Comparison of ENCODE assay signal across 13 mouse cellular contexts in genomic region chrX:152039865-152040264, GRCm38 (mm10). TPM values are rescaled to one million over a fixed set of nuclear protein-coding genes. Genes with fewer than 3 reads are reported as not detected.
"Had no signal": no experiment of that assay in that cellular context is flagged by ENCODE, and none has a peak within 500 bp of the region (broad histone marks: within the 10 kb centered on the region; RNA-seq: fewer than 3 reads in every experiment).

No protein-coding gene starts in this region.

- DNase-seq: kidney, adult 8-10 months; kidney, postnatal 25 days; left cerebral cortex, postnatal 4 days; lung, adult 18-20 months; midbrain, embryonic 14.5 days; thymus, adult 2 months; thymus, postnatal 36 days had no signal

- H3K4me3 ChIP-seq: limb, embryonic 13.5 days; midbrain, embryonic 10.5 days; neural tube, embryonic 12.5 days; stomach, embryonic 15.5 days had no signal

- H3K36me3 ChIP-seq: stomach, embryonic 15.5 days had no signal

- H3K4me1 ChIP-seq: limb, embryonic 13.5 days; midbrain, embryonic 10.5 days; neural tube, embryonic 12.5 days; stomach, embryonic 15.5 days had no signal

- ATAC-seq: intestine, postnatal 0 days had no signal

- H3K9ac ChIP-seq: limb, embryonic 13.5 days; neural tube, embryonic 12.5 days; stomach, embryonic 15.5 days had no signal

- H3K27me3 ChIP-seq: neural tube, embryonic 12.5 days; stomach, embryonic 15.5 days had no signal

- H3K4me2 ChIP-seq: limb, embryonic 13.5 days; neural tube, embryonic 12.5 days; stomach, embryonic 15.5 days had no signal

- H3K9me3 ChIP-seq: limb, embryonic 13.5 days; midbrain, embryonic 10.5 days; neural tube, embryonic 12.5 days; stomach, embryonic 15.5 days had no signal

- H3K27ac ChIP-seq: limb, embryonic 13.5 days; midbrain, embryonic 10.5 days; neural tube, embryonic 12.5 days; stomach, embryonic 15.5 days had no signal

RNA-seq across cellular contexts. Expression of gene Ribc1, which starts 23.8 kb away (rescaled TPM):
- total RNA-seq: left cerebral cortex, postnatal 10 days had no signal
